Mouse (Mus musculus) liver, embryonic 14.5 days (tissue): ENCODE results near the gene Clcnka. TPM values are rescaled to one million over a fixed set of nuclear protein-coding genes. Genes with fewer than 3 reads are reported as not detected.
A peak's percentile ranks its signal among the peaks of the same experiment; 100 is the strongest.

ENCODE experiments used
- ATAC-seq: fragments of 200-750 bp; cut with Nextera tagmentation; 2 replicates; pipeline ENCODE4 v1.8.0; 2017; ENCODE audit warnings: moderate number of reproducible peaks, mild to moderate bottlenecking, moderate library complexity; ENCODE audit not compliant: insufficient read depth
- DNase-seq, 3 experiments: peaks; one replicate each; pipeline ENCODE4 v3.0.0-alpha.2; 2012 to 2013; ENCODE audit warnings: low read depth in 3 of 3, low spot score in 3 of 3
- H3K27ac ChIP-seq: fragments of 300-500 bp; sonication (generic); 2 replicates; pipeline ENCODE4 v1.5.1; 2014; ENCODE audit warnings: moderate library complexity, mild to moderate bottlenecking, control low read depth, inconsistent platforms
- H3K27me3 ChIP-seq: fragments of 300-500 bp; sonication (generic); 2 replicates; pipeline ENCODE4 v1.6.1; 2014; ENCODE audit warnings: mild to moderate bottlenecking, low read length, moderate library complexity; ENCODE audit not compliant: control insufficient read depth, insufficient read depth
- H3K36me3 ChIP-seq: fragments of 300-500 bp; sonication (generic); replicated peaks from 2 replicates; pipeline ENCODE4 v1.6.1; 2014; ENCODE audit warnings: low read depth; ENCODE audit not compliant: control insufficient read depth, insufficient read depth
- H3K4me1 ChIP-seq, 2 experiments: fragments of 200-500 bp in 1 of 2; fragments of 300-500 bp in 1 of 2; sonication (generic) in 1 of 2; replicated peaks; 2 replicates each; pipeline ENCODE4 v1.6.1; 2012 to 2014; ENCODE audit warnings: antibody characterized with exemption in 1 of 2, inconsistent platforms in 1 of 2, low read length in 1 of 2; ENCODE audit not compliant: control insufficient read depth in 2 of 2, insufficient read depth in 2 of 2
- H3K4me2 ChIP-seq: fragments of 300-500 bp; sonication (generic); 2 replicates; pipeline ENCODE4 v1.6.1; 2014; ENCODE audit warnings: low read depth, mild to moderate bottlenecking, control low read depth, moderate library complexity
- H3K4me3 ChIP-seq, 2 experiments: fragments of 200-500 bp in 1 of 2; fragments of 300-500 bp in 1 of 2; sonication (generic) in 1 of 2; 2 replicates each; pipeline ENCODE4 v1.5.1; 2012 to 2014; ENCODE audit warnings: low read depth in 2 of 2, low read length in 2 of 2, mild to moderate bottlenecking in 2 of 2, control low read depth in 1 of 2, inconsistent platforms in 1 of 2, moderate library complexity in 1 of 2; ENCODE audit not compliant: insufficient read depth in 1 of 2
- H3K9ac ChIP-seq: fragments of 300-500 bp; sonication (generic); replicated peaks from 2 replicates; pipeline ENCODE4 v1.6.1; 2014; ENCODE audit warnings: mild to moderate bottlenecking, control low read depth, moderate library complexity
- H3K9me3 ChIP-seq: fragments of 300-500 bp; sonication (generic); 2 replicates; pipeline ENCODE4 v1.6.1; 2016; ENCODE audit warnings: low read length, mixed read lengths; ENCODE audit not compliant: control insufficient read depth
- CTCF ChIP-seq: IDR thresholded peaks from 2 replicates; pipeline ENCODE4 v1.5.1; 2016; ENCODE audit warnings: antibody characterized with exemption, low read depth, control low read depth
- EP300 ChIP-seq: IDR thresholded peaks from 2 replicates; pipeline ENCODE4 v1.6.1; 2016; ENCODE audit warnings: antibody characterized with exemption, low read depth
- WGBS: fragments of 180-500 bp; shearing (Covaris S2); extraction: QIAGEN DNeasy Blood & Tissue Kit; methylation state at CpG from one replicate; pipeline ENCODE4 v1.1.7; 2014; ENCODE audit not compliant: insufficient replicate concordance; 5-methylcytosine and 5-hydroxymethylcytosine counted together
- polyA plus RNA-seq, 2 experiments: library from polyadenylated mRNA; depleted of rRNA in 1 of 2; stranded (reverse) in 1 of 2; unstranded in 1 of 2; fragments of >200 nt; fragmentation: Nextera tagmentation in 1 of 2; extraction: Ambion mirVana in 1 of 2; gene quantifications; 2 replicates each; pipeline versions ENCODE4 v1.2.1 to v1.2.3; 2012 to 2014

Clcnka gene
- polyA plus RNA-seq, 2 experiments, result not detected

GRCm38 (mm10) chr4:141404518-141405313 is 6.2 kb upstream of the Clcnka start:
- WGBS, result 11% methylated on average over 15 of the region's 15 CpGs
- DNase-seq, result peak; percentile 51 to 53 (median 51)
- Histone ChIP-seq H3K4me3 (no peak overlapping the region), H3K4me2 (no peak overlapping the region), H3K36me3 (no peaks in the 10 kb centered on the region), H3K9me3 (no peaks in the 10 kb centered on the region), H3K4me1 (no peaks in the 10 kb centered on the region), H3K9ac (no peak overlapping the region), H3K27me3 (no peaks in the 10 kb centered on the region), H3K27ac (no peak overlapping the region)
- ATAC-seq, result peak; percentile 28; the same call in 1 of the 2 replicates
- TF ChIP-seq CTCF, result peak; percentile 98
- no peak for TF ChIP-seq EP300

- Histone ChIP-seq H3K4me2 (no peak overlapping the region), H3K27me3 (no peaks in the 10 kb centered on the region), H3K9ac (no peak overlapping the region), H3K36me3 (no peaks in the 10 kb centered on the region), H3K4me3 (no peak overlapping the region), H3K27ac (no peak overlapping the region), H3K4me1 (no peaks in the 10 kb centered on the region), H3K9me3 (no peaks in the 10 kb centered on the region)
- TF ChIP-seq EP300 (no peak), CTCF (no peak)
- DNase-seq, result no peak
- ATAC-seq, result no peak
- WGBS, result 65% methylated on average over 15 of the region's 15 CpGs
Measured at GRCm38 (mm10) chr4:141400171-141400570, 1.6 kb upstream of the Clcnka start.

GRCm38 (mm10) chr4:141397861-141398260 is 663 bp downstream of the Clcnka start:
- H3K9ac ChIP-seq, result no peak overlapping the region
- no peaks in the 10 kb centered on the region for H3K27me3 ChIP-seq
- WGBS, result 63% methylated on average over 12 of the region's 12 CpGs
- no peaks in the 10 kb centered on the region for H3K36me3 ChIP-seq
- TF ChIP-seq CTCF (no peak), EP300 (no peak)
- H3K4me2 ChIP-seq, result no peak overlapping the region
- DNase-seq (no peak), ATAC-seq (no peak)
- no peak overlapping the region for H3K27ac ChIP-seq
- no peak overlapping the region for H3K4me3 ChIP-seq
- H3K9me3 ChIP-seq, result no peaks in the 10 kb centered on the region
- no peaks in the 10 kb centered on the region for H3K4me1 ChIP-seq

GRCm38 (mm10) chr4:141394751-141395150 is 3.8 kb downstream of the Clcnka start:
- Histone ChIP-seq H3K4me2 (no peak overlapping the region), H3K4me3 (no peak overlapping the region), H3K9me3 (no peaks in the 10 kb centered on the region), H3K9ac (no peak overlapping the region), H3K27me3 (no peaks in the 10 kb centered on the region; the same call in 1 of the 2 replicates), H3K27ac (no peak overlapping the region), H3K36me3 (no peaks in the 10 kb centered on the region), H3K4me1 (no peaks in the 10 kb centered on the region)
- 21% methylated on average over 16 of the region's 16 CpGs for WGBS
- DNase-seq (no peak), ATAC-seq (no peak)
- no peak for TF ChIP-seq EP300
- TF ChIP-seq CTCF, result no peak

GRCm38 (mm10) chr4:141391293-141391692 is 7.2 kb downstream of the Clcnka start:
- TF ChIP-seq CTCF (no peak), EP300 (no peak)
- H3K27ac ChIP-seq, result no peak overlapping the region
- H3K9me3 ChIP-seq, result no peaks in the 10 kb centered on the region
- no peak overlapping the region for H3K4me2 ChIP-seq
- H3K9ac ChIP-seq, result no peak overlapping the region
- DNase-seq, result no peak
- no peaks in the 10 kb centered on the region for H3K36me3 ChIP-seq
- no peak overlapping the region for H3K4me3 ChIP-seq
- ATAC-seq, result no peak
- H3K4me1 ChIP-seq, result no peaks in the 10 kb centered on the region
- H3K27me3 ChIP-seq, result no peaks in the 10 kb centered on the region; the same call in 1 of the 2 replicates
- 57% methylated on average over 12 of the region's 12 CpGs for WGBS
